Mouse (Mus musculus): ENCODE data around the gene Timd2. TPM values are rescaled to one million over a fixed set of nuclear protein-coding genes. Genes with fewer than 3 reads are reported as not detected.
A peak's percentile ranks its signal among the peaks of the same experiment; 100 is the strongest.
"Not testable (repeated sequence)": the region's sequence is repeated elsewhere in the genome, so short reads cannot be mapped to it uniquely, and the experiment has no call there.

Gene Timd2
- total RNA-seq (2014; rRNA removed) (92.8 and 119 TPM in 2 replicates), polyA plus RNA-seq (2012; rRNA removed) (134 and 163 TPM in 2 replicates)

GRCm38 (mm10) chr11:46706664-46707356 is at the start of gene Timd2:
Gene Timd2 (minus strand): TSS chr11:46707061.
- H3K4me3 ChIP-seq (ENCODE audit: insufficient read depth, low read depth, low read length), result peak within 1 kb of the TSS; percentile 63
- 13% methylated on average over 6 of the region's 6 CpGs for WGBS
- peak; percentile 97 for DNase-seq (ENCODE audit: extremely low read depth, low read depth, low spot score)
- peak within 1 kb of the TSS; percentile 93 for H3K27ac ChIP-seq (replicated peaks; ENCODE audit: insufficient read depth, low read depth, low read length)
- H3K79me2 ChIP-seq (ENCODE audit: control insufficient read depth, insufficient read depth, low read length), result peaks cover 10% of the 10 kb centered on the region; the same call in 1 of the 2 replicates
- TF ChIP-seq CTCF (IDR thresholded peaks at IDR 0.05; ENCODE audit: low read depth, low read length), result no peak
- TF ChIP-seq POLR2A (IDR thresholded peaks at IDR 0.05; ENCODE audit: extremely low read depth, insufficient read depth, low read length), result no peak
- no peaks in the 10 kb centered on the region for H3K27me3 ChIP-seq (ENCODE audit: control insufficient read depth, insufficient read depth, low read length)
- peaks cover 15% of the 10 kb centered on the region for H3K36me3 ChIP-seq (ENCODE audit: control insufficient read depth, insufficient read depth, low read length)
- peak within 1 kb of the TSS; percentile 78 for H3K9ac ChIP-seq (ENCODE audit: low read depth, low read length)
- H3K4me1 ChIP-seq (ENCODE audit: control insufficient read depth, insufficient read depth, low read length), result peaks cover 15% of the 10 kb centered on the region

GRCm38 (mm10) chr11:46755714-46756113 is 48.9 kb upstream of the Timd2 start:
- 82% methylated on average over 6 of the region's 6 CpGs for WGBS
- H3K27ac ChIP-seq (replicated peaks; ENCODE audit: insufficient read depth, low read depth, low read length), result not testable (repeated sequence)

GRCm38 (mm10) chr11:46754669-46755068 is 47.8 kb upstream of the Timd2 start:
- WGBS, result 97% methylated on average over 4 of the region's 4 CpGs
- no peak for TF ChIP-seq CTCF (IDR thresholded peaks at IDR 0.05; ENCODE audit: low read depth, low read length)
- no peak for TF ChIP-seq POLR2A (IDR thresholded peaks at IDR 0.05; ENCODE audit: extremely low read depth, insufficient read depth, low read length)

More at GRCm38 (mm10) chr11:46755714-46756113, 48.9 kb upstream of the Timd2 start:
- H3K27me3 ChIP-seq (ENCODE audit: control insufficient read depth, insufficient read depth, low read length); H3K36me3 ChIP-seq (ENCODE audit: control insufficient read depth, insufficient read depth, low read length); H3K9ac ChIP-seq (ENCODE audit: low read depth, low read length); H3K4me3 ChIP-seq (ENCODE audit: insufficient read depth, low read depth, low read length); H3K4me1 ChIP-seq (ENCODE audit: control insufficient read depth, insufficient read depth, low read length); DNase-seq (ENCODE audit: extremely low read depth, low read depth, low spot score); H3K79me2 ChIP-seq (ENCODE audit: control insufficient read depth, insufficient read depth, low read length): not testable (repeated sequence)

GRCm38 (mm10) chr11:46753662-46754061 is 46.8 kb upstream of the Timd2 start:
- Histone ChIP-seq H3K27ac (replicated peaks; ENCODE audit: insufficient read depth, low read depth, low read length) (no peak overlapping the region), H3K4me3 (ENCODE audit: insufficient read depth, low read depth, low read length) (no peak overlapping the region), H3K79me2 (ENCODE audit: control insufficient read depth, insufficient read depth, low read length) (no peaks in the 10 kb centered on the region), H3K36me3 (ENCODE audit: control insufficient read depth, insufficient read depth, low read length) (no peaks in the 10 kb centered on the region), H3K27me3 (ENCODE audit: control insufficient read depth, insufficient read depth, low read length) (no peaks in the 10 kb centered on the region), H3K9ac (ENCODE audit: low read depth, low read length) (no peak overlapping the region), H3K4me1 (ENCODE audit: control insufficient read depth, insufficient read depth, low read length) (no peaks in the 10 kb centered on the region)
- no peak for TF ChIP-seq POLR2A (IDR thresholded peaks at IDR 0.05; ENCODE audit: extremely low read depth, insufficient read depth, low read length)
- no peak for TF ChIP-seq CTCF (IDR thresholded peaks at IDR 0.05; ENCODE audit: low read depth, low read length)
- no peak for DNase-seq (ENCODE audit: extremely low read depth, low read depth, low spot score)
- WGBS, result 42% methylated on average over 2 of the region's 2 CpGs

More at GRCm38 (mm10) chr11:46754669-46755068, 47.8 kb upstream of the Timd2 start:
- H3K27ac ChIP-seq (replicated peaks; ENCODE audit: insufficient read depth, low read depth, low read length), result no peak overlapping the region
- DNase-seq (ENCODE audit: extremely low read depth, low read depth, low spot score), result no peak
- no peaks in the 10 kb centered on the region for H3K79me2 ChIP-seq (ENCODE audit: control insufficient read depth, insufficient read depth, low read length)
- H3K4me1 ChIP-seq (ENCODE audit: control insufficient read depth, insufficient read depth, low read length), result no peaks in the 10 kb centered on the region
- H3K27me3 ChIP-seq (ENCODE audit: control insufficient read depth, insufficient read depth, low read length), result no peaks in the 10 kb centered on the region
- no peak overlapping the region for H3K4me3 ChIP-seq (ENCODE audit: insufficient read depth, low read depth, low read length)
- H3K9ac ChIP-seq (ENCODE audit: low read depth, low read length), result no peak overlapping the region
- H3K36me3 ChIP-seq (ENCODE audit: control insufficient read depth, insufficient read depth, low read length), result no peaks in the 10 kb centered on the region

- WGBS, result 67% methylated on average over 2 of the region's 2 CpGs
- no peak for TF ChIP-seq CTCF (IDR thresholded peaks at IDR 0.05; ENCODE audit: low read depth, low read length)
These were observed 41.1 kb upstream of the Timd2 start for GRCm38 (mm10) chr11:46747996-46748395.

GRCm38 (mm10) chr11:46741716-46742115 is 34.9 kb upstream of the Timd2 start:
- TF ChIP-seq POLR2A (IDR thresholded peaks at IDR 0.05; ENCODE audit: extremely low read depth, insufficient read depth, low read length) (no peak), CTCF (IDR thresholded peaks at IDR 0.05; ENCODE audit: low read depth, low read length) (no peak)
- Histone ChIP-seq H3K4me3 (ENCODE audit: insufficient read depth, low read depth, low read length) (no peak overlapping the region), H3K79me2 (ENCODE audit: control insufficient read depth, insufficient read depth, low read length) (no peaks in the 10 kb centered on the region), H3K36me3 (ENCODE audit: control insufficient read depth, insufficient read depth, low read length) (no peaks in the 10 kb centered on the region), H3K4me1 (ENCODE audit: control insufficient read depth, insufficient read depth, low read length) (no peaks in the 10 kb centered on the region), H3K27me3 (ENCODE audit: control insufficient read depth, insufficient read depth, low read length) (no peaks in the 10 kb centered on the region), H3K9ac (ENCODE audit: low read depth, low read length) (no peak overlapping the region), H3K27ac (replicated peaks; ENCODE audit: insufficient read depth, low read depth, low read length) (no peak overlapping the region)
- DNase-seq (ENCODE audit: extremely low read depth, low read depth, low spot score), result no peak
- WGBS, result 76% methylated on average over 3 of the region's 3 CpGs

More at GRCm38 (mm10) chr11:46747996-46748395, 41.1 kb upstream of the Timd2 start:
- Histone ChIP-seq H3K4me1 (ENCODE audit: control insufficient read depth, insufficient read depth, low read length) (no peaks in the 10 kb centered on the region), H3K27me3 (ENCODE audit: control insufficient read depth, insufficient read depth, low read length) (no peaks in the 10 kb centered on the region), H3K27ac (replicated peaks; ENCODE audit: insufficient read depth, low read depth, low read length) (no peak overlapping the region), H3K36me3 (ENCODE audit: control insufficient read depth, insufficient read depth, low read length) (no peaks in the 10 kb centered on the region), H3K9ac (ENCODE audit: low read depth, low read length) (no peak overlapping the region), H3K4me3 (ENCODE audit: insufficient read depth, low read depth, low read length) (no peak overlapping the region), H3K79me2 (ENCODE audit: control insufficient read depth, insufficient read depth, low read length) (no peaks in the 10 kb centered on the region)
- no peak for DNase-seq (ENCODE audit: extremely low read depth, low read depth, low spot score)

Measured in liver, adult 2 months (tissue).